Mouse (Mus musculus): ENCODE measurements at regions not wholly inside any gene's neighbourhood (a gene's known extent, or its start where the extent isn't known, plus 50 kb on each side); places are given as distances from the start of the nearest gene placed in this dataset.
"Not testable (repeated sequence)": the region's sequence is repeated elsewhere in the genome, so short reads cannot be mapped to it uniquely, and the experiment has no call there.

DNA sequence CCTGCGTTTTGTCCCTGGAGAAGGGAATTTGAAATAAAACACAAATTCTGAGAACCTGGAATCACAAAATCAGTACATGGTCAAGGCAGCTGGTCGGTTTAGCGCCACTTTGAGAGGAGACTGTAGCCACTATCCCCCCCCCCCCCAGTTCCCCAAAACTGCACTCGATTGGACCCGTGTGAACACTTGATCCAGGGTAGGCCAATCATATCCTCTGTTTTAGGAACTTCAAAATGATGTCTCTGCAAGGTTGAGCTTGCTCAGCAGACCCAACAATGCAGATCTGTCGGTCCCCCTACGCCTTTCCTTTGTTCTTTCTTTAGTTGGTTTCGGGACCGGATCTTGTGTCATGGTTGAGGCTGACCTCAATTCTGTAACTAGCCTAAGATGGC, 57.3 kb upstream of the Slc44a3 start:
- Histone ChIP-seq H3K4me3 (ENCODE audit: low read depth, low read length) (no peak overlapping the region), H3K27me3 (ENCODE audit: control insufficient read depth, insufficient read depth, low read length) (no peaks in the 10 kb centered on the region), H3K9ac (ENCODE audit: low read length) (no peak overlapping the region), H3K9me3 (ENCODE audit: control insufficient read depth, low read length) (no peaks in the 10 kb centered on the region), H3K4me1 (ENCODE audit: control insufficient read depth, insufficient read depth, low read length) (no peaks in the 10 kb centered on the region), H3K4me2 (no peak overlapping the region), H3K27ac (ENCODE audit: low read depth, low read length) (no peak overlapping the region), H3K36me3 (ENCODE audit: control insufficient read depth, insufficient read depth, low read length) (no peaks in the 10 kb centered on the region)
- DNase-seq (ENCODE audit: low spot score, missing footprints), result no peak
- WGBS, result 92% methylated on average over 9 of the region's 9 CpGs
- ATAC-seq (ENCODE audit: low FRiP score), result no peak

DNA sequence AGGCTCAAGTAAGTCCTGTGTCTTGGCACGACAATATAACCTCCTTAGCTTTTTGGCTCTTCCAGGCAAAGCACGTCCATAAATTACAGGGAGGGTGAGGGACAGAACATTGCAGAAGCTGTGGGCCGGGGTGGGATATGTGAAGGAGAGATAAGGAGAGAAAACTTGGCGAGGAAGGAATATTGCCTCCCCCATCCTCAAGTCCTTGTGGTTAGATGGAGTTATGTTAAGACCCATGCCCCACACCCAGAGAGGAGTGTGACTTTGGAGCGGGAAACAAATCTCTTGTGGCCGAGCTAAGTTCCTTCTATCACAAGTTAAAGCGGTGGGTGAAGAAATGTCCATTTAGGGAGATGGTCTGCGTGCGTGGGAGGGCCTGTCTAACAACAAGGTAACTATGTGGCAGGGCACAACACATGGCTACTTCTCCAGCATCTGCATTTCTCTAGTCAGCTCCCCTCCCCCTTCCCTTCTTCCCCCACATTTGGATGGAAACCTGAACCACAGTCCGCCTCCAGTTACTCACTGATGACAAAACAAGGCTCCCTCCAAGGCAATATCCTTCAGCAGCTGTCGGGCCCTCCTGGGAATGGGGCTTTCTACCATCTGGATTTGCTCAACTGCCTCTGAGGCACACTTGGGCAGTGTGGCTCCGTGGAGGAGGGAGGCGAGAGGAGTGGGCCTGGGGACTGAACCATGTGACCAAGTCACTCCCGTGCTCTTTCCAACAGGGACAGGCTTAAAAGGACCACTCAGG, 56.7 kb upstream of the Slc44a3 start:
- no peak for ATAC-seq (ENCODE audit: low FRiP score)
- H3K36me3 ChIP-seq (ENCODE audit: control insufficient read depth, insufficient read depth, low read length), result no peaks in the 10 kb centered on the region

DNA sequence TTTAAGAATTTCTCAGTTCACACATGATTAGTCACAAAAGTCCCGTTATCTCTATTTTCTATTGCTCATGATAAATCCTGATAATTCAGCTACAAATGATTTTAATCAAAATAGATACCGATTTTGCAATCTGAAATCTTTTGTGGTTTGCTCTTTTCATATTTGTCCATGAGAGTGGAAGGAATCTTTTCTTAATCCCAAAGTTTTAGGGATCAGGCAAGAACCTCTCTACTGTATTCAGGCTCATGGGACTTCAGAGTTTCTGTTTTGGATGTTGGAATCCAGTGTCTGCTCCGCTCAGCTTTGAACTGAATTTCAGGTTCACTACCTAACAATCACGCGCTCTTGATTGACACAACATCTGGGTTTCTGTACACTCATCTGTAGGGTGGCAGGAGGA, 53.1 kb upstream of the Slc44a3 start:
- Histone ChIP-seq H3K9me3 (ENCODE audit: control insufficient read depth, low read length) (no peaks in the 10 kb centered on the region), H3K9ac (ENCODE audit: low read length) (no peak overlapping the region), H3K36me3 (ENCODE audit: control insufficient read depth, insufficient read depth, low read length) (no peaks in the 10 kb centered on the region), H3K27ac (ENCODE audit: low read depth, low read length) (no peak overlapping the region), H3K4me3 (ENCODE audit: low read depth, low read length) (no peak overlapping the region), H3K27me3 (ENCODE audit: control insufficient read depth, insufficient read depth, low read length) (no peaks in the 10 kb centered on the region), H3K4me2 (no peak overlapping the region), H3K4me1 (ENCODE audit: control insufficient read depth, insufficient read depth, low read length) (no peaks in the 10 kb centered on the region)
- 93% methylated on average over 5 of the region's 5 CpGs for WGBS
- DNase-seq (ENCODE audit: low spot score, missing footprints) (no peak), ATAC-seq (ENCODE audit: low FRiP score) (no peak)

More for the DNA sequence above, 56.7 kb upstream of the Slc44a3 start:
- no peak for DNase-seq (ENCODE audit: low spot score, missing footprints)
- Histone ChIP-seq H3K9me3 (ENCODE audit: control insufficient read depth, low read length) (no peaks in the 10 kb centered on the region), H3K4me2 (no peak overlapping the region), H3K27ac (ENCODE audit: low read depth, low read length) (no peak overlapping the region), H3K9ac (ENCODE audit: low read length) (no peak overlapping the region), H3K4me3 (ENCODE audit: low read depth, low read length) (no peak overlapping the region), H3K4me1 (ENCODE audit: control insufficient read depth, insufficient read depth, low read length) (no peaks in the 10 kb centered on the region), H3K27me3 (ENCODE audit: control insufficient read depth, insufficient read depth, low read length) (no peaks in the 10 kb centered on the region)
- whole genome bisulfite sequencing, result 66% methylated on average over 14 of the region's 14 CpGs

DNA sequence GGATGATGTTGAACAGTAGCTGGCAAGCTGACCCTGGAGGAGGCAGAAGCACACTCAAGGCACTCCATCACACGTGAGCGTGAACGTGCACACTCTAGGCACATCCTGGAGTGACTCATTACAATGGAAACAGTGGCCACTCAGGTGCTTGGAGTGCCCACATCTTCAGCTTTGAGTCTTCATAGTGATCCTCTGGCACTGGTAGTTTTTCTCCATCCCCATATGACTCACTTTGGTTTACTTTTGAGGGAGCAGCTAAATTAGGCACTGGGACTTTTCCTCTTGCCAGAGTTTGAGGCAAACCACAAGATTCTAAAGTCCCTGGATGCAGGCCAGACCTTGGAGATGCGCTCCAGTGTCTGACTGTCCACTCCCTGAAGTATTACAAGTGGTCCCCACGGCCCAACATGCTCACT, 52.5 kb upstream of the Slc44a3 start:
- 82% methylated on average over 5 of the region's 5 CpGs for WGBS

DNA sequence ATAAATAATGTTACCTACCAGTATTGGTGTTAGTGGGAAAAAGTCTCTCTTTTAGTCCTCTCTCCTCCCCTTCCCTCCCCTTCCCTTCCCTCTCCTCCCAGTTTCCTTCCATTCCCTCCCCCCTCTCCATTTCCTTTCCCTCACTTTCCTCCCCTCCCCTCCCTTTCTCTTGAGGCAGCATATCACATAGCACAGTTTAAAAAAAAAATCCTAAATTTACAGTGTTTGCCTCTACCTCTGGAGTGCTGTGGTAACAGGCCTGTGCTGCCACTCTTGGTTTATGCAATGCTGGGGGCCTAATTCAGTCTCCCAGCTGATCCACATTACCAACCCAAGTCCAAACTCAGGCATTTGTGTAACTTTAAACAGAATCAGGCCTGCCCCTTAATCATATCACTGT, 52.1 kb upstream of the Slc44a3 start:
- DNase-seq (ENCODE audit: low spot score, missing footprints) (no peak), ATAC-seq (ENCODE audit: low FRiP score) (no peak)
- H3K4me3 ChIP-seq (ENCODE audit: low read depth, low read length), result no peak overlapping the region
- H3K27me3 ChIP-seq (ENCODE audit: control insufficient read depth, insufficient read depth, low read length), result no peaks in the 10 kb centered on the region
- no peaks in the 10 kb centered on the region for H3K4me1 ChIP-seq (ENCODE audit: control insufficient read depth, insufficient read depth, low read length)
- no peaks in the 10 kb centered on the region for H3K9me3 ChIP-seq (ENCODE audit: control insufficient read depth, low read length)
- no peak overlapping the region for H3K27ac ChIP-seq (ENCODE audit: low read depth, low read length)
- H3K4me2 ChIP-seq, result no peak overlapping the region
- H3K36me3 ChIP-seq (ENCODE audit: control insufficient read depth, insufficient read depth, low read length), result no peaks in the 10 kb centered on the region
- H3K9ac ChIP-seq (ENCODE audit: low read length), result no peak overlapping the region

More for the DNA sequence above, 52.5 kb upstream of the Slc44a3 start:
- Histone ChIP-seq H3K4me2 (no peak overlapping the region), H3K4me1 (ENCODE audit: control insufficient read depth, insufficient read depth, low read length) (no peaks in the 10 kb centered on the region), H3K4me3 (ENCODE audit: low read depth, low read length) (no peak overlapping the region), H3K27me3 (ENCODE audit: control insufficient read depth, insufficient read depth, low read length) (no peaks in the 10 kb centered on the region), H3K36me3 (ENCODE audit: control insufficient read depth, insufficient read depth, low read length) (no peaks in the 10 kb centered on the region), H3K27ac (ENCODE audit: low read depth, low read length) (no peak overlapping the region), H3K9me3 (ENCODE audit: control insufficient read depth, low read length) (no peaks in the 10 kb centered on the region), H3K9ac (ENCODE audit: low read length) (no peak overlapping the region)
- no peak for ATAC-seq (ENCODE audit: low FRiP score)
- DNase-seq (ENCODE audit: low spot score, missing footprints), result no peak

DNA sequence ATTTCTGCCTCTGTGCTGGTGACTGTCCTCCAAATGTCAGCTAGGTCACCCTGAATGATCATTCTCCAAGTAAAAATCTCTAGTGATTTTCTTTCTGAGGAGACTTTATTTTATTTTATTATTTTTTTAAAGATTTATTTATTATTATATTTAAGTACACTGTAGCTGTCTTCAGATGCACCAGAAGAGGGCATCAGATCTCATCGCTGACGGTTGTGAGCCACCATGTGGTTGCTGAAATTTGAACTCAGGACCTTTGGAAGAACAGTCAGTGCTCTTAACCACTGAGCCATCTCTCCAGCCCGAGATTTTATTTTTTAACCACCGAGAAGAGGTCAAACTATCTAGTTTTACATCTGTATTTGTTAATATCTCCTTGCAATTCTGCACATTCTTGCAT, 50.5 kb upstream of the Slc44a3 start:
- not testable (repeated sequence) for H3K9me3 ChIP-seq (ENCODE audit: control insufficient read depth, low read length); DNase-seq (ENCODE audit: low spot score, missing footprints); H3K4me3 ChIP-seq (ENCODE audit: low read depth, low read length); ATAC-seq (ENCODE audit: low FRiP score); H3K4me1 ChIP-seq (ENCODE audit: control insufficient read depth, insufficient read depth, low read length); H3K36me3 ChIP-seq (ENCODE audit: control insufficient read depth, insufficient read depth, low read length); H3K27me3 ChIP-seq (ENCODE audit: control insufficient read depth, insufficient read depth, low read length); H3K4me2 ChIP-seq; H3K27ac ChIP-seq (ENCODE audit: low read depth, low read length); H3K9ac ChIP-seq (ENCODE audit: low read length)
- 83% methylated on average over 4 of the region's 4 CpGs for WGBS

Data from midbrain, embryonic 11.5 days (tissue).